Mouse (Mus musculus) heart, postnatal 0 days (tissue): ENCODE data around the gene Zfp213. TPM values are rescaled to one million over a fixed set of nuclear protein-coding genes. Genes with fewer than 3 reads are reported as not detected.

Experiments
- ATAC-seq: fragments of 200-750 bp; cut with Nextera tagmentation; 2 replicates; pipeline ENCODE4 v1.8.0; 2017; ENCODE audit warnings: low read depth, moderate number of reproducible peaks, moderate library complexity; ENCODE audit not compliant: insufficient read depth
- DNase-seq: peaks from one replicate; pipeline ENCODE4 v3.0.0-alpha.2; 2016; ENCODE audit warnings: low spot score
- H3K27ac ChIP-seq: fragments of 300-500 bp; sonication (generic); 2 replicates; pipeline ENCODE4 v1.5.1; 2014; ENCODE audit warnings: low read depth, mild to moderate bottlenecking
- H3K27me3 ChIP-seq: fragments of 300-500 bp; sonication (generic); 2 replicates; pipeline ENCODE4 v1.6.1; 2014; ENCODE audit warnings: low read length, mixed read lengths; ENCODE audit not compliant: control insufficient read depth, insufficient read depth
- H3K36me3 ChIP-seq: fragments of 300-500 bp; sonication (generic); replicated peaks from 2 replicates; pipeline ENCODE4 v1.6.1; 2014; ENCODE audit warnings: low read length, mixed read lengths; ENCODE audit not compliant: control insufficient read depth, insufficient read depth
- H3K4me1 ChIP-seq: fragments of 300-500 bp; sonication (generic); 2 replicates; pipeline ENCODE4 v1.6.1; 2014; ENCODE audit warnings: antibody characterized with exemption; ENCODE audit not compliant: control insufficient read depth, insufficient read depth
- H3K4me2 ChIP-seq: fragments of 300-500 bp; sonication (generic); 2 replicates; pipeline ENCODE4 v1.6.1; 2014; ENCODE audit warnings: low read depth, mild to moderate bottlenecking, low read length, moderate library complexity
- H3K4me3 ChIP-seq: fragments of 300-500 bp; sonication (generic); 2 replicates; pipeline ENCODE4 v1.5.1; 2014; ENCODE audit warnings: low read depth, low read length
- H3K9ac ChIP-seq: fragments of 300-500 bp; sonication (generic); replicated peaks from 2 replicates; pipeline ENCODE4 v1.6.1; 2014; ENCODE audit warnings: low read depth, low read length, mixed read lengths
- H3K9me3 ChIP-seq: fragments of 300-500 bp; sonication (generic); replicated peaks from 2 replicates; pipeline ENCODE4 v1.6.1; 2016; ENCODE audit warnings: low read length; ENCODE audit not compliant: control insufficient read depth
- CTCF ChIP-seq: IDR thresholded peaks from 2 replicates; pipeline ENCODE4 v1.5.1; 2016; ENCODE audit warnings: antibody characterized with exemption, control low read depth, low read depth
- EP300 ChIP-seq: IDR thresholded peaks from 2 replicates; pipeline ENCODE4 v1.6.1; 2016; ENCODE audit warnings: antibody characterized with exemption, low read depth
- WGBS: fragments of 180-500 bp; shearing (Covaris S2); extraction: QIAGEN DNeasy Blood & Tissue Kit; methylation state at CpG from one replicate; pipeline ENCODE4 v1.1.7; 2014; 5-methylcytosine and 5-hydroxymethylcytosine counted together
- polyA plus RNA-seq: library from polyadenylated mRNA; unstranded; fragments of >200 nt; fragmentation: Nextera tagmentation; extraction: Ambion mirVana; gene quantifications from 2 replicates; pipeline ENCODE4 v1.2.1, GENCODE M21; 2015
- total RNA-seq: library from RNA; depleted of rRNA; stranded (reverse); fragments of >200 nt; gene quantifications from 2 replicates; pipeline ENCODE4 v1.2.3, GENCODE M21; 2014; ENCODE audit warnings: low replicate concordance

The Zfp213 gene
- total and polyA plus RNA-seq, 2 experiments from 2014 or later, result 9.8 to 21.4 TPM

GRCm38 (mm10) chr17:23585721-23586491 lies 21.9 kb upstream of the Zfp213 start:
- Histone ChIP-seq H3K4me3 (peak overlapping the region; percentile 76), H3K27ac (no peak overlapping the region)
- peak; percentile 80 for DNase-seq

GRCm38 (mm10) chr17:23584786-23585185 lies 20.7 kb upstream of the Zfp213 start:
- Histone ChIP-seq H3K9me3 (no peaks in the 10 kb centered on the region), H3K4me1 (peaks cover 6% of the 10 kb centered on the region; the same call in 1 of the 2 replicates), H3K9ac (no peak overlapping the region), H3K4me2 (no peak overlapping the region), H3K36me3 (peaks cover 14% of the 10 kb centered on the region; the same call in 1 of the 2 replicates), H3K4me3 (no peak overlapping the region), H3K27me3 (no peaks in the 10 kb centered on the region), H3K27ac (no peak overlapping the region)
- ATAC-seq, result no peak
- TF ChIP-seq EP300 (no peak), CTCF (no peak)
- DNase-seq, result no peak
- WGBS, result 77% methylated on average over 8 of the region's 8 CpGs

More at GRCm38 (mm10) chr17:23585721-23586491, 21.9 kb upstream of the Zfp213 start:
- 0% methylated on average over 22 of the region's 22 CpGs for WGBS
- Histone ChIP-seq H3K4me2 (peak overlapping the region; percentile 97), H3K9ac (peak overlapping the region; percentile 52), H3K4me1 (peaks cover 6% of the 10 kb centered on the region; the same call in 1 of the 2 replicates), H3K27me3 (no peaks in the 10 kb centered on the region), H3K9me3 (no peaks in the 10 kb centered on the region), H3K36me3 (0 out of 2 replicates have a peak, but pooled peaks cover 3% of the 10 kb centered on the region)
- peak; percentile 89 for ATAC-seq
- TF ChIP-seq CTCF (no peak), EP300 (no peak)

DNA sequence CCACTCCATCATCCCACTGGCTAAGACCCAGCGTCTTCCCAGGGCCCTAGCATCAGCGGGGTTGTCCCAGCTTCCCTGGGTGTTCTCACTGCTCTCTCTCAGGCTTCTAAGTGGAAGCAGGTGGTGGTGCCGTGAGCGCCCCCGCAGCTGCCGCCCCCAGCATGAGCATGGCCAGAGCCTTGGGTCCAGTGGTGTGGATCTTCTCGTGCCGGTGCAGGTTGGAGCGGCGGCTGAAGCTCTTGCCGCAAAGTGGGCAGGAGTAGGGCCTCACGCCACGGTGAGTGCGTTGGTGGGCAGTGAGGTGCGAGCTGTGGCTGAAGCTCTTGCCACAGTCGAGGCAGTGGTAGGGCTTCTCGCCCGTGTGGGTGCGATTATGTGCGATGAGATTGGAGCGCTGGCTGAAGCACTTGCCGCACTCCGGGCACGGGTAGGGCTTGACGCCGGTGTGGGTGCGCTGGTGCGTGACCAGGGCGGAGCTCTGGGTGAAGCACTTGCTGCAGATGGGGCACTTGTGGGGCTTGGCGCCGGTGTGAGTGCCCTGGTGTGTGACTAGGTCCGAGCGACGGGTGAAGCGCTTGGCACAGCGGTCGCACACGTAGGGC lies 12.0 kb upstream of the Zfp213 start:
- no peak overlapping the region for H3K27ac ChIP-seq
- ATAC-seq (0 out of 2 replicates have a peak, but pooled peaks have one; percentile 11), DNase-seq (no peak)
- WGBS, result 93% methylated on average over 38 of the region's 38 CpGs
- no peaks in the 10 kb centered on the region for H3K9me3 ChIP-seq
- TF ChIP-seq EP300, result no peak
- TF ChIP-seq CTCF, result no peak
- H3K4me3 ChIP-seq, result no peak overlapping the region
- no peaks in the 10 kb centered on the region for H3K4me1 ChIP-seq
- H3K9ac ChIP-seq, result no peak overlapping the region
- no peak overlapping the region for H3K4me2 ChIP-seq
- peaks cover 68% of the 10 kb centered on the region for H3K36me3 ChIP-seq
- no peaks in the 10 kb centered on the region for H3K27me3 ChIP-seq

DNA sequence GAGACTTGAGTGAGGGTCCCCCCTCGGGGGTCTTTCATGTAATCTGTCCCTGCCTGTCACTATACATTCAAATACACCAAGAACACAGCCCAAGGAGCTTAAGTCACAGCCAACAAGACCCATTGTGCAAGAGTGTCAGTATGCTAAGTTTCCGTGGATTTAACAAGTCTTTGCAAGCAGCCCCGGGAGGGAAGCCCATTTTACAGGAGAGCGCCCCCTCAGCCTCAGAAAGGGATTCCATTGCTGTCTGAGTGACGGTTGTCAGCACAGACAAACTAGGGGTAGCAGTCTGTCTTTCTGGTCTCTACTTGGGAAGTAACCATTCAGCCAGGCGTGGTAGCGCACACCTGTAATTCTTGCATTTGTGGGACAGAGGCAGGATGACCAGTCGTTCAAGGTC lies 10.1 kb upstream of the Zfp213 start:
- H3K27me3 ChIP-seq, result no peaks in the 10 kb centered on the region
- H3K4me3 ChIP-seq, result no peak overlapping the region
- 85% methylated on average over 8 of the region's 8 CpGs for WGBS
- H3K9me3 ChIP-seq, result no peaks in the 10 kb centered on the region
- H3K27ac ChIP-seq, result no peak overlapping the region
- no peak for ATAC-seq
- H3K9ac ChIP-seq, result no peak overlapping the region
- no peaks in the 10 kb centered on the region for H3K4me1 ChIP-seq
- no peak for DNase-seq
- TF ChIP-seq EP300, result no peak
- no peak for TF ChIP-seq CTCF
- peaks cover 49% of the 10 kb centered on the region for H3K36me3 ChIP-seq
- no peak overlapping the region for H3K4me2 ChIP-seq

DNA sequence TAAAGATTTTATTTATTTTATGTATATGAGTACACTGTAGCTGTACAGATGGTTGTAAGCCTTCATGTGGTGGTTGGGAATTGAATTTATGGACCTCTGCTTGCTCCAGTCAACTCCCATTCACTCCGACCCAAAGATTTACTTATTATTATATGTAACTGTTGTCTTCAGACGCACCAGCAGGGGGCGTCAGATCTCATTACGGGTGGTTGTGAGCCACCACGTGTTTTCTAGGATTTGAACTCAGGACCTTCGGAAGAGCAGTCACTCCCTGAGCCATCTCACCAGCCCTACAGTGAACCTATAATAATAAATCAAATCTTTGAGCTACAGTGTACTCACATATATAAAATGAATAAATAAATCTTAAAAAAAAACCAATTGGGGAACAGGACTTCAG lies 8.0 kb upstream of the Zfp213 start:
- H3K27ac ChIP-seq, result no peak overlapping the region
- no peaks in the 10 kb centered on the region for H3K27me3 ChIP-seq
- DNase-seq, result no peak
- H3K36me3 ChIP-seq, result peaks cover 33% of the 10 kb centered on the region
- H3K4me1 ChIP-seq, result no peaks in the 10 kb centered on the region
- H3K4me2 ChIP-seq, result no peak overlapping the region
- no peaks in the 10 kb centered on the region for H3K9me3 ChIP-seq
- 75% methylated on average over 6 of the region's 6 CpGs for WGBS
- TF ChIP-seq EP300 (no peak), CTCF (no peak)
- no peak for ATAC-seq
- H3K4me3 ChIP-seq, result no peak overlapping the region
- no peak overlapping the region for H3K9ac ChIP-seq

- no peaks in the 10 kb centered on the region for H3K9me3 ChIP-seq
- H3K36me3 ChIP-seq, result peaks cover 23% of the 10 kb centered on the region
- DNase-seq (no peak), ATAC-seq (no peak)
- no peaks in the 10 kb centered on the region for H3K4me1 ChIP-seq
- no peak overlapping the region for H3K27ac ChIP-seq
- TF ChIP-seq CTCF, result peak; percentile 48
- TF ChIP-seq EP300, result no peak
- WGBS, result 10% methylated on average over 5 of the region's 5 CpGs
- H3K9ac ChIP-seq, result no peak overlapping the region
- no peak overlapping the region for H3K4me2 ChIP-seq
- no peak overlapping the region for H3K4me3 ChIP-seq
- no peaks in the 10 kb centered on the region for H3K27me3 ChIP-seq
These were observed 7.0 kb upstream of the Zfp213 start for GRCm38 (mm10) chr17:23571084-23571483.
